ENCODE assay signal across 8 mouse cellular contexts in the genomic region with DNA sequence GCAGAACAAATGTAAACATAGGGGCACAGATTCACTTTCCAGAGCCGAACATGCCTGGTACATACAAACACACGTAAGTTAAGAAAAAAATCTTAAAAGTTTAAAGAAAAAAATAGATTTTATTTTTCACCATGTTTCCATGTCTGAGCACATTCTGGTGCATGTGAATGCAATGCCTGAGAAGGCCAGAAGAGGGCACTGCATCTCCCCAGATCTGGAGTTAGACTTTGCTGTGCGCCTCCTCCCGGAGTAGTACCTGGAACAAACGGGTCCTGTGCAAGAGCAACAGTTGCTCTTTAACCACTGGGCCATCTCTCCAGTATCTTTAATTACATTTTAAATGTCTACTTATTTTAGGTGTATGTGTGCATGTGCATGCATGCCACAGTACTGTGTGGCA.
DNase-seq lines count a peak whose midpoint lies in the region; ATAC-seq and TF ChIP-seq lines count a peak whose summit lies in the region.

No protein-coding gene starts in this region.

- 72% methylated on average over 5 of the region's 5 CpGs for WGBS in midbrain, postnatal 0 days
- WGBS in midbrain, embryonic 11.5 days = 80% methylated on average over 5 of the region's 5 CpGs
- WGBS in lung, postnatal 0 days = 62% methylated on average over 5 of the region's 5 CpGs
- 73% methylated on average over 5 of the region's 5 CpGs for WGBS in midbrain, embryonic 10.5 days

- no peak overlapping the region for H3K27ac ChIP-seq in midbrain, postnatal 0 days (ENCODE audit: low read depth, low read length)
- H3K27ac ChIP-seq in midbrain, embryonic 11.5 days (ENCODE audit: low read depth, low read length) = no peak overlapping the region
- H3K27ac ChIP-seq in lung, postnatal 0 days (ENCODE audit: low read length) = no peak overlapping the region
- no peak overlapping the region for H3K27ac ChIP-seq in midbrain, embryonic 10.5 days (replicated peaks)

- no peaks in the 10 kb centered on the region for H3K9me3 ChIP-seq in midbrain, postnatal 0 days (ENCODE audit: low read length)
- H3K9me3 ChIP-seq in midbrain, embryonic 11.5 days (ENCODE audit: control insufficient read depth, low read length) = no peaks in the 10 kb centered on the region
- no peaks in the 10 kb centered on the region for H3K9me3 ChIP-seq in lung, postnatal 0 days (ENCODE audit: low read length)
- no peaks in the 10 kb centered on the region for H3K9me3 ChIP-seq in midbrain, embryonic 10.5 days (replicated peaks)

- no peak for TF ChIP-seq EP300 in lung, postnatal 0 days (IDR thresholded peaks at IDR 0.05)

- peak; percentile 13 for DNase-seq in embryo, embryonic 10 days (ENCODE audit: low spot score)
- DNase-seq in embryo, embryonic 9.5 days (ENCODE audit: extremely low spot score) = no peak
- no peak for DNase-seq in midbrain, postnatal 0 days (ENCODE audit: low spot score)
- no peak for DNase-seq in midbrain, embryonic 11.5 days (ENCODE audit: low spot score, missing footprints)
- DNase-seq in brain, embryonic 14.5 days (ENCODE audit: low read depth) = peak; percentile 2
- peak; percentile 18 for DNase-seq in lung, postnatal 0 days (ENCODE audit: low spot score)
- peak; percentile 19 to 35 for DNase-seq in thymus, postnatal 10 days (ENCODE audit: low spot score in 2 of 2)
- DNase-seq in midbrain, embryonic 10.5 days (ENCODE audit: low spot score) = no peak

- no peak for TF ChIP-seq POLR2A in brain, embryonic 14.5 days (IDR thresholded peaks at IDR 0.05; ENCODE audit: borderline replicate concordance, extremely low read depth, insufficient read depth, insufficient read length, poor library complexity, severe bottlenecking)

- H3K4me1 ChIP-seq in midbrain, postnatal 0 days (ENCODE audit: insufficient read depth, low read length) = no peaks in the 10 kb centered on the region
- no peaks in the 10 kb centered on the region for H3K4me1 ChIP-seq in midbrain, embryonic 11.5 days (ENCODE audit: control insufficient read depth, insufficient read depth, low read length)
- H3K4me1 ChIP-seq in lung, postnatal 0 days (ENCODE audit: insufficient read depth, low read depth, low read length) = no peaks in the 10 kb centered on the region
- H3K4me1 ChIP-seq in midbrain, embryonic 10.5 days = no peaks in the 10 kb centered on the region

- H3K36me3 ChIP-seq in midbrain, postnatal 0 days (ENCODE audit: insufficient read depth, low read length) = no peaks in the 10 kb centered on the region
- no peaks in the 10 kb centered on the region for H3K36me3 ChIP-seq in midbrain, embryonic 11.5 days (ENCODE audit: control insufficient read depth, insufficient read depth, low read length)
- no peaks in the 10 kb centered on the region for H3K36me3 ChIP-seq in lung, postnatal 0 days (ENCODE audit: insufficient read depth, low read length)
- H3K36me3 ChIP-seq in midbrain, embryonic 10.5 days = no peaks in the 10 kb centered on the region

- no peak overlapping the region for H3K4me3 ChIP-seq in midbrain, postnatal 0 days (ENCODE audit: low read depth, low read length)
- no peak overlapping the region for H3K4me3 ChIP-seq in midbrain, embryonic 11.5 days (ENCODE audit: low read depth, low read length)
- no peak overlapping the region for H3K4me3 ChIP-seq in lung, postnatal 0 days (ENCODE audit: low read depth, low read length)
- H3K4me3 ChIP-seq in midbrain, embryonic 10.5 days = no peak overlapping the region

- ATAC-seq in midbrain, postnatal 0 days (ENCODE audit: low FRiP score) = no peak
- ATAC-seq in midbrain, embryonic 11.5 days (ENCODE audit: low FRiP score) = no peak
- ATAC-seq in lung, postnatal 0 days = no peak

- no peak overlapping the region for H3K9ac ChIP-seq in midbrain, postnatal 0 days (replicated peaks; ENCODE audit: low read length, poor library complexity, severe bottlenecking)
- no peak overlapping the region for H3K9ac ChIP-seq in midbrain, embryonic 11.5 days (ENCODE audit: low read length)
- H3K9ac ChIP-seq in lung, postnatal 0 days (replicated peaks; ENCODE audit: low read depth) = no peak overlapping the region

- peak; percentile 58 for TF ChIP-seq CTCF in midbrain, postnatal 0 days (IDR thresholded peaks at IDR 0.05)
- peak; percentile 58 for TF ChIP-seq CTCF in brain, embryonic 14.5 days (IDR thresholded peaks at IDR 0.05; ENCODE audit: borderline replicate concordance, extremely low read depth, insufficient read depth, insufficient read length)
- TF ChIP-seq CTCF in lung, postnatal 0 days (IDR thresholded peaks at IDR 0.05) = peak; percentile 65

- H3K27me3 ChIP-seq in midbrain, postnatal 0 days (ENCODE audit: insufficient read depth, low read length) = no peaks in the 10 kb centered on the region
- H3K27me3 ChIP-seq in midbrain, embryonic 11.5 days (ENCODE audit: control insufficient read depth, insufficient read depth, low read length) = no peaks in the 10 kb centered on the region
- H3K27me3 ChIP-seq in lung, postnatal 0 days (replicated peaks; ENCODE audit: insufficient read depth, low read length) = no peaks in the 10 kb centered on the region
- no peaks in the 10 kb centered on the region for H3K27me3 ChIP-seq in midbrain, embryonic 10.5 days (ENCODE audit: low read depth, poor library complexity, severe bottlenecking)

- no peak overlapping the region for H3K4me2 ChIP-seq in midbrain, postnatal 0 days (ENCODE audit: low read depth, low read length, poor library complexity, severe bottlenecking)
- no peak overlapping the region for H3K4me2 ChIP-seq in midbrain, embryonic 11.5 days
- H3K4me2 ChIP-seq in lung, postnatal 0 days (replicated peaks; ENCODE audit: low read depth, low read length) = no peak overlapping the region

Comparison
In these comparisons a context has a peak if more than half of its experiments do, and no peak if none do; other contexts are left out.
1. DNase-seq: peak in embryo, embryonic 10 days (single experiment), brain, embryonic 14.5 days (single experiment), lung, postnatal 0 days (single experiment) and thymus, postnatal 10 days (2 of 2); none in embryo, embryonic 9.5 days (single experiment), midbrain, postnatal 0 days (single experiment), midbrain, embryonic 11.5 days (single experiment) and midbrain, embryonic 10.5 days (single experiment).
2. Peak in every context shown above with its lines, with median percentiles within 50 percentile points of each other: CTCF ChIP-seq.